Mouse (Mus musculus): ENCODE results near the gene Sdc1.

DNA sequence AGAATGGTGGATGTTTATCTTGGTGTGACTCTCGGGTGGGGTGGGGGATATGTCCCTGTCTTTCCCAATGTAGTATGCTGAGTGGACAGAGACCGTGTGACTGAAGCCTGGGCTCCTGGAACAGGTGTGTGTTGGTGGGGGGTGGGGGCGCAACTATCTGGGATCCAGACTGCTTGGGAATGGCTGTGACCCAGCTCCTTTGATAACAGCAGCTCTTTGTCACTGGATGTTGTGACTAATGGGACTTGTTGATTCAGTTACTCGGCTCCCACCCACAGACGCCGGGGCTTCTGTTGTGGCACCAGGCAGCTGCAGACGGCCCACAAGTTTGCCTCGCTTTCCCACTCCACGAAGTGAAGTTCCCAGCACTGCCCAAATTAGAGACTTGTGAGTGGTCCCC lies 13.1 kb downstream of the Sdc1 start:
- no peak for TF ChIP-seq POLR2A (IDR thresholded peaks at IDR 0.05; ENCODE audit: insufficient read length, low read depth)
- TF ChIP-seq MAX (IDR thresholded peaks at IDR 0.05; ENCODE audit: low read depth) = no peak
- no peak for TF ChIP-seq POLR2AphosphoS2 (IDR thresholded peaks at IDR 0.05; ENCODE audit: insufficient read length, low read depth)
- TF ChIP-seq USF1 (IDR thresholded peaks at IDR 0.05; ENCODE audit: low read depth) = no peak
- TF ChIP-seq TCF3 (IDR thresholded peaks at IDR 0.05; ENCODE audit: insufficient read length, low read depth) = no peak
- TF ChIP-seq MYOD1 (IDR thresholded peaks at IDR 0.05; ENCODE audit: control insufficient read depth in 1 of 3, insufficient read length in 2 of 3, low read depth in 2 of 3) = peak in 2 of 3 experiments; percentile 67 to 81

All from myocyte (in vitro differentiated cells).